Mouse (Mus musculus): ENCODE measurements around the gene Armc9.

- no peak for TF ChIP-seq CTCF (IDR thresholded peaks at IDR 0.05; ENCODE audit: low read depth)
- no peak for TF ChIP-seq EP300 (IDR thresholded peaks at IDR 0.05; ENCODE audit: low read depth)
Measured at GRCm38 (mm10) chr1:86225195-86225594, 70.6 kb downstream of the Armc9 start.
